In genomic region chr15:80748979-80749378, GRCm38 (mm10) we compare ENCODE assay signal across 34 mouse cellular contexts. TPM values are rescaled to one million over a fixed set of nuclear protein-coding genes. Genes with fewer than 3 reads are reported as not detected.
DNase-seq lines count a peak whose midpoint lies in the region; ATAC-seq lines count a peak whose summit lies in the region.
"Had no signal": no experiment of that assay in that cellular context is flagged by ENCODE, and none has a peak within 500 bp of the region (broad histone marks: within the 10 kb centered on the region; RNA-seq: fewer than 3 reads in every experiment).

No protein-coding gene starts in this region.

- no peaks in the 10 kb centered on the region for H3K9me3 ChIP-seq in heart, embryonic 10.5 days
- no peaks in the 10 kb centered on the region for H3K9me3 ChIP-seq in liver, embryonic 15.5 days (replicated peaks)
- no peaks in the 10 kb centered on the region for H3K9me3 ChIP-seq in embryonic facial prominence, embryonic 10.5 days
- H3K9me3 ChIP-seq: G1E; kidney, embryonic 15.5 days; limb, embryonic 13.5 days; midbrain, embryonic 12.5 days; neural tube, embryonic 12.5 days had no signal

- H3K4me3 ChIP-seq in heart, embryonic 10.5 days, result no peak overlapping the region
- H3K4me3 ChIP-seq in liver, embryonic 15.5 days (replicated peaks), result no peak overlapping the region
- no peak overlapping the region for H3K4me3 ChIP-seq in embryonic facial prominence, embryonic 10.5 days
- H3K4me3 ChIP-seq: kidney, embryonic 15.5 days; layer of hippocampus, adult 2 months; limb, embryonic 13.5 days; midbrain, embryonic 12.5 days; myocyte; neural tube, embryonic 12.5 days had no signal

- H3K4me1 ChIP-seq in heart, embryonic 10.5 days, result peaks cover 7% of the 10 kb centered on the region; the same call in 1 of the 2 replicates
- peaks cover 68% of the 10 kb centered on the region for H3K4me1 ChIP-seq in liver, embryonic 15.5 days (replicated peaks)
- H3K4me1 ChIP-seq in embryonic facial prominence, embryonic 10.5 days, result no peaks in the 10 kb centered on the region
- H3K4me1 ChIP-seq: kidney, embryonic 15.5 days; limb, embryonic 13.5 days; midbrain, embryonic 12.5 days; neural tube, embryonic 12.5 days had no signal

- H3K27ac ChIP-seq in heart, embryonic 10.5 days, result no peak overlapping the region
- H3K27ac ChIP-seq in liver, embryonic 15.5 days (replicated peaks), result peak overlapping the region; percentile 65
- H3K27ac ChIP-seq in embryonic facial prominence, embryonic 10.5 days (replicated peaks), result no peak overlapping the region
- H3K27ac ChIP-seq: hindbrain, embryonic 14.5 days; kidney, embryonic 15.5 days; layer of hippocampus, adult 2 months; limb, embryonic 13.5 days; macrophage; midbrain, embryonic 12.5 days; neural tube, embryonic 12.5 days; stomach, postnatal 0 days had no signal

- DNase-seq in heart, embryonic 10.5 days (ENCODE audit: low spot score), result peak; percentile 74
- no peak for DNase-seq in heart, adult 18-20 months
- DNase-seq in 416B (ENCODE audit: low read depth) (peak; percentile 75), liver (peak; percentile 19)
- DNase-seq in adrenal gland, adult 18-20 months (ENCODE audit: low spot score in 2 of 2), result no peak
- DNase-seq in left cerebral cortex, adult 9 months (ENCODE audit: low spot score in 2 of 2), result no peak
- DNase-seq in embryonic facial prominence, embryonic 10.5 days (ENCODE audit: low spot score), result no peak
- DNase-seq: adrenal gland, adult 2 months; adrenal gland, postnatal 36 days; cerebellum, adult 18-20 months; cerebellum, postnatal 10 days; gastrocnemius, postnatal 25 days; heart, adult 11 months; kidney, adult 18-20 months; kidney, postnatal 36 days; layer of hippocampus, postnatal 36 days; lung, adult 2 months; lung, postnatal 10 days; right cerebral cortex, adult 18-20 months; spleen, adult 18-20 months; thymus, adult 18-20 months; thymus, postnatal 25 days had no signal

- 0 out of 2 replicates have a peak overlapping the region, but pooled peaks have one; percentile 0 for H3K4me2 ChIP-seq in liver, embryonic 15.5 days
- H3K4me2 ChIP-seq: hindbrain, embryonic 14.5 days; kidney, embryonic 15.5 days; limb, embryonic 13.5 days; midbrain, embryonic 12.5 days; neural tube, embryonic 12.5 days had no signal

- H3K36me3 ChIP-seq in heart, embryonic 10.5 days, result no peaks in the 10 kb centered on the region
- H3K36me3 ChIP-seq in liver, embryonic 15.5 days (replicated peaks), result no peaks in the 10 kb centered on the region
- no peaks in the 10 kb centered on the region for H3K36me3 ChIP-seq in embryonic facial prominence, embryonic 10.5 days (replicated peaks)
- H3K36me3 ChIP-seq: kidney, embryonic 15.5 days; midbrain, embryonic 12.5 days; neural tube, embryonic 12.5 days had no signal

- WGBS in heart, embryonic 10.5 days, result 16% methylated on average over 5 of the region's 5 CpGs
- WGBS in liver, embryonic 15.5 days (ENCODE audit: insufficient replicate concordance), result 9% methylated on average over 5 of the region's 5 CpGs
- WGBS in embryonic facial prominence, embryonic 10.5 days, result 75% methylated on average over 5 of the region's 5 CpGs

- no peaks in the 10 kb centered on the region for H3K27me3 ChIP-seq in heart, embryonic 10.5 days (ENCODE audit: insufficient read depth, poor library complexity, severe bottlenecking)
- no peaks in the 10 kb centered on the region for H3K27me3 ChIP-seq in liver, embryonic 15.5 days
- H3K27me3 ChIP-seq in embryonic facial prominence, embryonic 10.5 days (replicated peaks; ENCODE audit: low read depth, poor library complexity, severe bottlenecking), result no peaks in the 10 kb centered on the region
- H3K27me3 ChIP-seq: kidney, embryonic 15.5 days; limb, embryonic 13.5 days; midbrain, embryonic 12.5 days; neural tube, embryonic 12.5 days had no signal

- ATAC-seq in liver, embryonic 15.5 days (ENCODE audit: insufficient read depth), result no peak; the same call in 1 of the 2 replicates
- ATAC-seq: forebrain, embryonic 14.5 days had no signal

- H3K9ac ChIP-seq in liver, embryonic 15.5 days, result no peak overlapping the region
- H3K9ac ChIP-seq: hindbrain, embryonic 14.5 days; kidney, embryonic 15.5 days; limb, embryonic 13.5 days; midbrain, embryonic 12.5 days; neural tube, embryonic 12.5 days had no signal

RNA-seq across cellular contexts. Expression of gene Tnrc6b, which starts 37.9 kb away (rescaled TPM):
- 28.5 and 40.2 TPM in 2 replicates for polyA plus RNA-seq in heart, embryonic 10.5 days (2016; fragmentation: Nextera tagmentation; extraction: Ambion mirVana)
- total RNA-seq in heart, adult 18-20 months (2021), result 10 to 100 TPM; 42.3 to 48.8 TPM
- 18.3 and 20.8 TPM in 2 replicates for polyA plus RNA-seq in liver, embryonic 15.5 days (2015; fragmentation: Nextera tagmentation; extraction: Ambion mirVana)
- total RNA-seq in adrenal gland, adult 18-20 months (2021), result 10 to 100 TPM; 30.8 to 36.8 TPM
- polyA plus RNA-seq in embryonic facial prominence, embryonic 10.5 days (2016; fragmentation: Nextera tagmentation; extraction: Ambion mirVana), result 44.2 and 46.9 TPM in 2 replicates

Comparison
In these comparisons a context has a peak if more than half of its experiments do, and no peak if none do; other contexts are left out.
1. DNase-seq: peak in heart, embryonic 10.5 days (single experiment), 416B (single experiment) and liver (single experiment); none in heart, adult 18-20 months (0 of 2), adrenal gland, adult 18-20 months (0 of 2), left cerebral cortex, adult 9 months (0 of 2) and embryonic facial prominence, embryonic 10.5 days (single experiment).